Mouse (Mus musculus) mouse trophoblast stem cell (cell line): ENCODE measurements around the gene Slc1a2.

ENCODE experiments used
- in situ Hi-C, 2 experiments: fragments of 300-500 bp; cut with MseI, MboI; formaldehyde crosslinking; loops; 2 replicates in 1 of 2; 3 replicates in 1 of 2; pipeline ENCODE4 v1.15.1; 2025

The Slc1a2 gene

GRCm38 (mm10) chr2:102812756-102813155 lies 154.3 kb downstream of the Slc1a2 start:
- in situ Hi-C loops, result loop anchor here in 1 of 2 experiments (25.0 kb wide), 1 partner anchor 200 kb away; no protein-coding TSS in a partner anchor

- in situ Hi-C loops, result loop anchor here in 1 of 2 experiments (25.0 kb wide), 1 partner anchor 197 kb away; no protein-coding TSS in a partner anchor
Measured at GRCm38 (mm10) chr2:102815289-102815809, 156.9 kb downstream of the Slc1a2 start.

GRCm38 (mm10) chr2:102820225-102820711 lies 161.8 kb downstream of the Slc1a2 start:
- in situ Hi-C loops, result loop anchor here in 1 of 2 experiments (25.0 kb wide), 1 partner anchor 192 kb away; no protein-coding TSS in a partner anchor

GRCm38 (mm10) chr2:102820790-102821189 lies 162.3 kb downstream of the Slc1a2 start:
- in situ Hi-C loops, result loop anchor here in 1 of 2 experiments (25.0 kb wide), 1 partner anchor 192 kb away; no protein-coding TSS in a partner anchor

GRCm38 (mm10) chr2:102822036-102822435 lies 163.6 kb downstream of the Slc1a2 start:
- in situ Hi-C loops, result loop anchor here in 1 of 2 experiments (25.0 kb wide), 1 partner anchor 190 kb away; no protein-coding TSS in a partner anchor

- in situ Hi-C loops, result no loop called here
Measured at GRCm38 (mm10) chr2:102825961-102826633, 167.6 kb downstream of the Slc1a2 start.

GRCm38 (mm10) chr2:102827841-102828240 lies 169.4 kb downstream of the Slc1a2 start:
- in situ Hi-C loops, result no loop called here

- in situ Hi-C loops, result no loop called here
Measured at GRCm38 (mm10) chr2:102828381-102828780, 169.9 kb downstream of the Slc1a2 start.

- in situ Hi-C loops, result no loop called here
Measured at GRCm38 (mm10) chr2:102829201-102829600, 170.7 kb downstream of the Slc1a2 start.

- in situ Hi-C loops, result no loop called here
Measured at GRCm38 (mm10) chr2:102831547-102831946, 173.1 kb downstream of the Slc1a2 start.

- in situ Hi-C loops, result no loop called here
Measured at GRCm38 (mm10) chr2:102838179-102838578, 179.7 kb downstream of the Slc1a2 start.
